24 mouse cellular contexts compared by ENCODE assay signal in genomic region chr12:25790956-25791355, GRCm38 (mm10).
A peak's percentile ranks its signal among the peaks of the same experiment; 100 is the strongest.
DNase-seq lines count a peak whose midpoint lies in the region; ATAC-seq and TF ChIP-seq lines count a peak whose summit lies in the region.
"Had no signal": no experiment of that assay in that cellular context is flagged by ENCODE, and none has a peak within 500 bp of the region (broad histone marks: within the 10 kb centered on the region; RNA-seq: fewer than 3 reads in every experiment).

No protein-coding gene starts in this region.

- no peak overlapping the region for H3K4me3 ChIP-seq in heart, embryonic 10.5 days
- no peak overlapping the region for H3K4me3 ChIP-seq in lung, postnatal 0 days (ENCODE audit: low read depth, low read length)
- no peak overlapping the region for H3K4me3 ChIP-seq in cerebellum, adult 2 months (replicated peaks; ENCODE audit: insufficient read depth, low read depth, low read length)
- H3K4me3 ChIP-seq: embryonic facial prominence, embryonic 12.5 days; forebrain, embryonic 10.5 days; heart, embryonic 15.5 days; limb, embryonic 12.5 days; liver, embryonic 15.5 days; midbrain, embryonic 13.5 days; neural tube, embryonic 13.5 days had no signal

- no peak overlapping the region for H3K4me2 ChIP-seq in lung, postnatal 0 days (replicated peaks; ENCODE audit: low read depth, low read length)
- H3K4me2 ChIP-seq: embryonic facial prominence, embryonic 12.5 days; heart, embryonic 15.5 days; limb, embryonic 12.5 days; liver, embryonic 15.5 days; midbrain, embryonic 13.5 days; neural tube, embryonic 13.5 days had no signal

- no peak overlapping the region for H3K27ac ChIP-seq in heart, embryonic 10.5 days
- H3K27ac ChIP-seq in lung, postnatal 0 days (ENCODE audit: low read length): peak overlapping the region; percentile 68
- H3K27ac ChIP-seq in cerebellum, adult 2 months (ENCODE audit: insufficient read depth, low read length): no peak overlapping the region
- H3K27ac ChIP-seq: embryonic facial prominence, embryonic 12.5 days; forebrain, embryonic 10.5 days; heart, embryonic 15.5 days; limb, embryonic 12.5 days; liver, embryonic 15.5 days; macrophage; midbrain, embryonic 13.5 days; neural tube, embryonic 13.5 days had no signal

- TF ChIP-seq POLR2A in cerebellum, adult 2 months (IDR thresholded peaks at IDR 0.05; ENCODE audit: borderline replicate concordance, insufficient read depth, low read length): no peak

- peak; percentile 94 for ATAC-seq in lung, postnatal 0 days
- ATAC-seq: CD4-positive, CD25-positive, alpha-beta regulatory T cell, adult 4 months; intestine, embryonic 16.5 days; midbrain, embryonic 13.5 days had no signal

- 84% methylated on average over 4 of the region's 4 CpGs for WGBS in heart, embryonic 10.5 days
- WGBS in lung, postnatal 0 days: 46% methylated on average over 4 of the region's 4 CpGs
- WGBS in cerebellum, adult 2 months: 96% methylated on average over 4 of the region's 4 CpGs

- no peaks in the 10 kb centered on the region for H3K36me3 ChIP-seq in heart, embryonic 10.5 days
- H3K36me3 ChIP-seq in lung, postnatal 0 days (ENCODE audit: insufficient read depth, low read length): no peaks in the 10 kb centered on the region
- H3K36me3 ChIP-seq: embryonic facial prominence, embryonic 12.5 days; forebrain, embryonic 10.5 days; heart, embryonic 15.5 days; limb, embryonic 12.5 days; liver, embryonic 15.5 days; midbrain, embryonic 13.5 days; neural tube, embryonic 13.5 days had no signal

- no peak overlapping the region for H3K9ac ChIP-seq in lung, postnatal 0 days (replicated peaks; ENCODE audit: low read depth)
- H3K9ac ChIP-seq: embryonic facial prominence, embryonic 12.5 days; heart, embryonic 15.5 days; limb, embryonic 12.5 days; liver, embryonic 15.5 days; midbrain, embryonic 13.5 days; neural tube, embryonic 13.5 days had no signal

- peak; percentile 98 for TF ChIP-seq EP300 in lung, postnatal 0 days (IDR thresholded peaks at IDR 0.05)

- H3K9me3 ChIP-seq in heart, embryonic 10.5 days: no peaks in the 10 kb centered on the region
- H3K9me3 ChIP-seq in lung, postnatal 0 days (ENCODE audit: low read length): no peaks in the 10 kb centered on the region
- H3K9me3 ChIP-seq: embryonic facial prominence, embryonic 12.5 days; forebrain, embryonic 10.5 days; heart, embryonic 15.5 days; limb, embryonic 12.5 days; liver, embryonic 15.5 days; midbrain, embryonic 13.5 days; neural tube, embryonic 13.5 days had no signal

- H3K4me1 ChIP-seq in heart, embryonic 10.5 days: no peaks in the 10 kb centered on the region
- H3K4me1 ChIP-seq in lung, postnatal 0 days (ENCODE audit: insufficient read depth, low read depth, low read length): peaks cover 2% of the 10 kb centered on the region; the same call in 1 of the 2 replicates
- H3K4me1 ChIP-seq in cerebellum, adult 2 months (ENCODE audit: control insufficient read depth, insufficient read depth, low read length): peaks cover 21% of the 10 kb centered on the region
- H3K4me1 ChIP-seq: embryonic facial prominence, embryonic 12.5 days; forebrain, embryonic 10.5 days; limb, embryonic 12.5 days; liver, embryonic 15.5 days; midbrain, embryonic 13.5 days; neural tube, embryonic 13.5 days had no signal

- H3K27me3 ChIP-seq in heart, embryonic 10.5 days (ENCODE audit: insufficient read depth, poor library complexity, severe bottlenecking): no peaks in the 10 kb centered on the region
- H3K27me3 ChIP-seq in lung, postnatal 0 days (replicated peaks; ENCODE audit: insufficient read depth, low read length): no peaks in the 10 kb centered on the region
- H3K27me3 ChIP-seq in cerebellum, adult 2 months (ENCODE audit: control insufficient read depth, insufficient read depth, low read length): no peaks in the 10 kb centered on the region
- H3K27me3 ChIP-seq: embryonic facial prominence, embryonic 12.5 days; heart, embryonic 15.5 days; limb, embryonic 12.5 days; liver, embryonic 15.5 days; midbrain, embryonic 13.5 days; neural tube, embryonic 13.5 days had no signal

- peak; percentile 44 for TF ChIP-seq CTCF in lung, postnatal 0 days (IDR thresholded peaks at IDR 0.05)
- no peak for TF ChIP-seq CTCF in cerebellum, adult 2 months (IDR thresholded peaks at IDR 0.05; ENCODE audit: borderline replicate concordance, insufficient read depth, low read depth, low read length)

- DNase-seq in heart, adult 11 months: peak; percentile 78
- no peak for DNase-seq in heart, embryonic 10.5 days (ENCODE audit: low spot score)
- peak; percentile 99 for DNase-seq in fat pad, adult 2 months (ENCODE audit: extremely low read depth, low read depth, low spot score)
- DNase-seq in lung, postnatal 0 days (ENCODE audit: low spot score): peak; percentile 89
- peak; percentile 25 to 67 for DNase-seq in lung, postnatal 4 days
- DNase-seq in left cerebral cortex, adult 8-10 months (ENCODE audit: low spot score in 2 of 2): no peak
- no peak for DNase-seq in cerebellum, adult 2 months
- DNase-seq: adrenal gland, adult 8-10 months; cerebellum, adult 9-10 months; embryo, embryonic 11 days; kidney, adult 8-10 months; kidney, postnatal 10 days; right cerebral cortex, postnatal 4 days; thymus, postnatal 14 days had no signal

Comparison
In these comparisons a context has a peak if more than half of its experiments do, and no peak if none do; other contexts are left out.
1. DNase-seq: peak in heart, adult 11 months (single experiment), fat pad, adult 2 months (single experiment), lung, postnatal 0 days (single experiment) and lung, postnatal 4 days (2 of 2); none in heart, embryonic 10.5 days (single experiment), left cerebral cortex, adult 8-10 months (0 of 2) and cerebellum, adult 2 months (0 of 2).